ENCODE assay signal across 21 mouse cellular contexts in the genomic region with DNA sequence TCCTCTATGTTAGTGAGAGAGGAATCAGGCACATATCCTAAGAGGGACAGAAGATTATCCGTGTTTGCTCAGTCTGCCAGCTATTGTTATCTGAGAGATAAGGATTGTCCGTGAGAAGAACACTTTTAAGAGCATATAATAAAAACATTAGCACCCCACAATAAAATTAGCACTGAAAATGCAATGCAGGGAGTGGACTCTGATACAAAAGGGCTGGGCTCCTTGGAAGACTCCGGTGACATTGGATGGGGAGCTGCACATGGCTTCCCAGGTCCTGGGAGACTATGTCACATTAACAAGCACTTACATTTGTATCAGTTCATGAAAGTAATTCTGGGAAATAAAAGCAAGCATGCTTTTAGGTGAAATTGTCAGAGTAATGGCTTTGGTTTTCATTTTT.
"Had no signal": no experiment of that assay in that cellular context is flagged by ENCODE, and none has a peak within 500 bp of the region (broad histone marks: within the 10 kb centered on the region; RNA-seq: fewer than 3 reads in every experiment).

No protein-coding gene starts in this region.

- H3K9ac ChIP-seq: lung, embryonic 15.5 days; midbrain, embryonic 13.5 days; neural tube, embryonic 13.5 days had no signal

- H3K4me1 ChIP-seq: lung, embryonic 15.5 days; megakaryocyte, embryonic 14.5 days; midbrain, embryonic 13.5 days; neural tube, embryonic 13.5 days had no signal

- ATAC-seq: midbrain, embryonic 13.5 days; midbrain, embryonic 16.5 days had no signal

- H3K27ac ChIP-seq: kidney, postnatal 0 days; layer of hippocampus, adult 2 months; midbrain, embryonic 10.5 days; midbrain, embryonic 13.5 days; neural tube, embryonic 13.5 days had no signal

- H3K27me3 ChIP-seq: lung, embryonic 15.5 days; midbrain, embryonic 13.5 days; neural tube, embryonic 13.5 days had no signal

- H3K4me3 ChIP-seq: layer of hippocampus, adult 2 months; lung, embryonic 15.5 days; megakaryocyte, embryonic 14.5 days; midbrain, embryonic 10.5 days; midbrain, embryonic 13.5 days; myocyte; neural tube, embryonic 13.5 days had no signal

- H3K9me3 ChIP-seq: lung, embryonic 15.5 days; megakaryocyte, embryonic 14.5 days; midbrain, embryonic 10.5 days; midbrain, embryonic 13.5 days; neural tube, embryonic 13.5 days had no signal

- H3K4me2 ChIP-seq: lung, embryonic 15.5 days; midbrain, embryonic 13.5 days; neural tube, embryonic 13.5 days had no signal

- H3K36me3 ChIP-seq: lung, embryonic 15.5 days; midbrain, embryonic 10.5 days; midbrain, embryonic 13.5 days; neural tube, embryonic 13.5 days had no signal

- DNase-seq: kidney, adult 2 months; kidney, postnatal 25 days; layer of hippocampus, adult 9-11 months; lung, adult 18-20 months; lung, postnatal 10 days; lung, postnatal 36 days; retina, postnatal 1 day; right cerebral cortex, postnatal 25 days; spleen, adult 18-20 months; thymus, adult 2 months; thymus, postnatal 14 days; thymus, postnatal 4 days had no signal
